Mouse (Mus musculus): ENCODE measurements around the gene Gm32717.
"Not testable (repeated sequence)": the region's sequence is repeated elsewhere in the genome, so short reads cannot be mapped to it uniquely, and the experiment has no call there.

DNA sequence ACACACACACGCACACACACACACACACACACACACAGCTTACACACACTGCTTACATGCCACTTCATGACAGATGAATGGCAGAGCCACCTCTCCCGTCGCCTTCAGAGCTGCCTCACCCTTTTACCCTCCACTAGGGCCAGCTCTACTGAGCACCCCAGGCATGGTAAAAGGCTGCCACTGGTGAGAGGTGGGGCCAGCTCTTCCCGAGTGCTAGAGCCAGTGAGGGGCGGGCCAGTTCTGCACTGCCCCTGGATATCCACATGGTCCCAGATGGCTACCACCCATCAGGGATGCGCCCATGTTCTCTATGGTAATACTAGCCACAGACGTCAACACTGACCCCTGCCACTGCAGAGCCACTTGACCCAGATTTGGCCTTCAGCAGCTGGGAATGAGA is 42.0 kb upstream of the Gm32717 start:
- not testable (repeated sequence) for TF ChIP-seq CTCF (IDR thresholded peaks at IDR 0.05; ENCODE audit: low read depth, low read length); TAL1 (conservative IDR thresholded peaks at IDR 0.05; ENCODE audit: low read depth, low read length); POLR2AphosphoS5 (IDR thresholded peaks at IDR 0.05; ENCODE audit: insufficient replicate concordance, low read depth, low read length)
